Mouse (Mus musculus): ENCODE results near the gene Prcd. TPM values are rescaled to one million over a fixed set of nuclear protein-coding genes. Genes with fewer than 3 reads are reported as not detected.

Gene Prcd
- polyA plus RNA-seq, 1 experiment from 2014 or later: 3.2 TPM

DNA sequence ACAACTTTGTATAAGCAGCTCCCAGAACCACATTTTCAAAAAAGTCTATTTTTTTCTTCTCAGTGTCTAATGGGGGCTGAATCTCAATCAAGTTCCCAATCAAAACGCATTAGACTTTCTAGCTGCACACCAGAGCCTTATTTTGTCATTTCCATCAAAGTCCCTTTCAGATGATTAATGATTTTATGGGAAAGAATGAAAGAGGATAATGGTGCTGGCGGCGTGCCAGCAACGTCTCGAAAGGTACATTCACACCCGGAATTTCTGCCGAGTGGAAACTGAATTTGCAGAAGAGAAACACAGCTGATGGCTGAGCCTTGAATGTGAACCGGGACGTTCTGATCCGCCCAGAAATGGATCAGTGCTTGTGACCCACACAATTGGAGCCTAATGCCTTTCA is 56.8 kb downstream of the Prcd start:
- peak; percentile 26; the same call in 1 of the 2 replicates for ATAC-seq
- no peak overlapping the region for H3K9ac ChIP-seq (replicated peaks; ENCODE audit: low read depth, low read length)
- no peak overlapping the region for H3K27ac ChIP-seq (ENCODE audit: low read length)
- H3K27me3 ChIP-seq (replicated peaks; ENCODE audit: control insufficient read depth, insufficient read depth, low read length): no peaks in the 10 kb centered on the region
- no peaks in the 10 kb centered on the region for H3K9me3 ChIP-seq (ENCODE audit: control insufficient read depth, low read length)
- H3K4me2 ChIP-seq (ENCODE audit: low read length): no peak overlapping the region
- no peak overlapping the region for H3K4me3 ChIP-seq (replicated peaks; ENCODE audit: low read length)
- H3K4me1 ChIP-seq (replicated peaks; ENCODE audit: control insufficient read depth, insufficient read depth, low read length): peaks cover 3% of the 10 kb centered on the region; the same call in 1 of the 2 replicates
- WGBS: 19% methylated on average over 10 of the region's 10 CpGs
- no peaks in the 10 kb centered on the region for H3K36me3 ChIP-seq (ENCODE audit: control insufficient read depth, insufficient read depth)

GRCm38 (mm10) chr11:116710793-116711192 is 57.5 kb downstream of the Prcd start:
- Histone ChIP-seq H3K27ac (ENCODE audit: low read length) (no peak overlapping the region), H3K9ac (replicated peaks; ENCODE audit: low read depth, low read length) (no peak overlapping the region), H3K4me2 (ENCODE audit: low read length) (no peak overlapping the region), H3K4me3 (replicated peaks; ENCODE audit: low read length) (no peak overlapping the region), H3K36me3 (ENCODE audit: control insufficient read depth, insufficient read depth) (no peaks in the 10 kb centered on the region), H3K27me3 (replicated peaks; ENCODE audit: control insufficient read depth, insufficient read depth, low read length) (no peaks in the 10 kb centered on the region), H3K4me1 (replicated peaks; ENCODE audit: control insufficient read depth, insufficient read depth, low read length) (peaks cover 3% of the 10 kb centered on the region; the same call in 1 of the 2 replicates), H3K9me3 (ENCODE audit: control insufficient read depth, low read length) (no peaks in the 10 kb centered on the region)
- WGBS: 87% methylated on average over 10 of the region's 10 CpGs
- ATAC-seq: no peak

GRCm38 (mm10) chr11:116714052-116714451 is 60.7 kb downstream of the Prcd start:
- H3K27me3 ChIP-seq (replicated peaks; ENCODE audit: control insufficient read depth, insufficient read depth, low read length): no peaks in the 10 kb centered on the region
- H3K36me3 ChIP-seq (ENCODE audit: control insufficient read depth, insufficient read depth): no peaks in the 10 kb centered on the region
- peaks cover 3% of the 10 kb centered on the region; the same call in 1 of the 2 replicates for H3K4me1 ChIP-seq (replicated peaks; ENCODE audit: control insufficient read depth, insufficient read depth, low read length)
- H3K27ac ChIP-seq (ENCODE audit: low read length): no peak overlapping the region
- H3K4me2 ChIP-seq (ENCODE audit: low read length): no peak overlapping the region
- 93% methylated on average over 12 of the region's 12 CpGs for WGBS
- no peaks in the 10 kb centered on the region for H3K9me3 ChIP-seq (ENCODE audit: control insufficient read depth, low read length)
- no peak for ATAC-seq
- no peak overlapping the region for H3K9ac ChIP-seq (replicated peaks; ENCODE audit: low read depth, low read length)
- no peak overlapping the region for H3K4me3 ChIP-seq (replicated peaks; ENCODE audit: low read length)

Other genes with a start within 250 kb of the Prcd start
- 37.4 and 40.7 TPM in 2 replicates for gene Rnf157, start 240.5 kb upstream of the Prcd start, polyA plus RNA-seq (2015; fragmentation: Nextera tagmentation; extraction: Ambion mirVana)
- 45.1 and 53.4 TPM in 2 replicates for gene Ubald2, start 219.4 kb upstream of the Prcd start, polyA plus RNA-seq (2015; fragmentation: Nextera tagmentation; extraction: Ambion mirVana)
- 0.09 TPM in 1 of 2 replicates, not detected in the other for gene Qrich2, start 187.3 kb upstream of the Prcd start, polyA plus RNA-seq (2015; fragmentation: Nextera tagmentation; extraction: Ambion mirVana)
- 200 and 201 TPM in 2 replicates for gene Prpsap1, start 159.3 kb upstream of the Prcd start, polyA plus RNA-seq (2015; fragmentation: Nextera tagmentation; extraction: Ambion mirVana)
- gene Sphk1, start 122.6 kb upstream of the Prcd start, polyA plus RNA-seq (2015; fragmentation: Nextera tagmentation; extraction: Ambion mirVana): 2.9 and 3.3 TPM in 2 replicates
- 15.0 and 17.1 TPM in 2 replicates for gene Ube2o, start 72.1 kb upstream of the Prcd start, polyA plus RNA-seq (2015; fragmentation: Nextera tagmentation; extraction: Ambion mirVana)
- 0.27 TPM in 1 of 2 replicates, not detected in the other for gene Aanat, start 67.1 kb upstream of the Prcd start, polyA plus RNA-seq (2015; fragmentation: Nextera tagmentation; extraction: Ambion mirVana)
- gene Rhbdf2, start 26.5 kb upstream of the Prcd start, polyA plus RNA-seq (2015; fragmentation: Nextera tagmentation; extraction: Ambion mirVana): 1.0 and 1.5 TPM in 2 replicates
- gene Cygb, start 779 bp downstream of the Prcd start, polyA plus RNA-seq (2015; fragmentation: Nextera tagmentation; extraction: Ambion mirVana): 16.6 TPM in 2 replicates
- gene St6galnac1, start 122.0 kb downstream of the Prcd start, polyA plus RNA-seq (2015; fragmentation: Nextera tagmentation; extraction: Ambion mirVana): not detected in 2 replicates
- gene Mxra7, start 174.5 kb downstream of the Prcd start, polyA plus RNA-seq (2015; fragmentation: Nextera tagmentation; extraction: Ambion mirVana): 6.3 and 7.8 TPM in 2 replicates
- gene Mettl23, start 189.7 kb downstream of the Prcd start, polyA plus RNA-seq (2015; fragmentation: Nextera tagmentation; extraction: Ambion mirVana): 80.4 and 88.5 TPM in 2 replicates
- 71.2 and 72.5 TPM in 2 replicates for gene Jmjd6, start 189.9 kb downstream of the Prcd start, polyA plus RNA-seq (2015; fragmentation: Nextera tagmentation; extraction: Ambion mirVana)
- gene Mfsd11, start 198.9 kb downstream of the Prcd start, polyA plus RNA-seq (2015; fragmentation: Nextera tagmentation; extraction: Ambion mirVana): 46.3 and 55.8 TPM in 2 replicates
- gene Srsf2, start 199.6 kb downstream of the Prcd start, polyA plus RNA-seq (2015; fragmentation: Nextera tagmentation; extraction: Ambion mirVana): 649 and 700 TPM in 2 replicates